ENCODE assay signal across 8 mouse cellular contexts in genomic region chr17:47501531-47501930, GRCm38 (mm10). TPM values are rescaled to one million over a fixed set of nuclear protein-coding genes. Genes with fewer than 3 reads are reported as not detected.
A peak's percentile ranks its signal among the peaks of the same experiment; 100 is the strongest.
DNase-seq lines count a peak whose midpoint lies in the region; ATAC-seq and TF ChIP-seq lines count a peak whose summit lies in the region.

No protein-coding gene starts in this region.

- H3K27ac ChIP-seq in gastrocnemius, adult 2 months, result peak overlapping the region; percentile 95
- H3K27ac ChIP-seq in limb, embryonic 15.5 days, result peak overlapping the region; percentile 51

- TF ChIP-seq CTCF in gastrocnemius, adult 2 months (IDR thresholded peaks at IDR 0.05), result no peak

- H3K9ac ChIP-seq in limb, embryonic 15.5 days, result peak overlapping the region; percentile 49

- peak overlapping the region; percentile 88 for H3K4me3 ChIP-seq in gastrocnemius, adult 2 months
- peak overlapping the region; percentile 71 for H3K4me3 ChIP-seq in limb, embryonic 15.5 days

- no peaks in the 10 kb centered on the region for H3K27me3 ChIP-seq in limb, embryonic 15.5 days

- H3K9me3 ChIP-seq in limb, embryonic 15.5 days, result no peaks in the 10 kb centered on the region

- H3K36me3 ChIP-seq in limb, embryonic 15.5 days, result peaks cover 35% of the 10 kb centered on the region

- no peak for ATAC-seq in limb, embryonic 15.5 days (ENCODE audit: insufficient number of reproducible peaks, low FRiP score, low TSS enrichment, low read depth)

- H3K4me2 ChIP-seq in limb, embryonic 15.5 days, result peak overlapping the region; percentile 88

- 6% methylated on average over 11 of the region's 11 CpGs for WGBS in limb, embryonic 15.5 days

- no peak for DNase-seq in gastrocnemius, adult 2 months
- no peak for DNase-seq in gastrocnemius, adult 18-20 months (ENCODE audit: low spot score)
- peak; percentile 11 for DNase-seq in thymus, postnatal 0 days (ENCODE audit: low spot score)
- no peak for DNase-seq in thymus, postnatal 10 days (ENCODE audit: low spot score in 2 of 2)
- DNase-seq in right cerebral cortex, adult 18-20 months, result no peak
- DNase-seq in urinary bladder, postnatal 14 days (ENCODE audit: low spot score), result no peak
- DNase-seq in frontal cortex, adult 2 months (ENCODE audit: extremely low spot score in 1 of 2, low spot score in 1 of 2), result no peak

- intact Hi-C loops in gastrocnemius, adult 2 months (cut with DNase I), result no loop called here

- H3K4me1 ChIP-seq in limb, embryonic 15.5 days, result peaks cover 29% of the 10 kb centered on the region

RNA-seq across cellular contexts. Expression of gene Taf8, which starts 0.6 kb away (rescaled TPM):
- 10 to 100 TPM; 13.0 to 14.1 TPM for total RNA-seq in gastrocnemius, adult 2 months (2021)
- total RNA-seq in gastrocnemius, adult 18-20 months (2021), result 10 to 100 TPM in 1 of 2 experiments, 1 to 10 TPM in 1; 9.2 to 12.1 TPM
- polyA plus RNA-seq in thymus, postnatal 0 days (2015; fragmentation: Nextera tagmentation; extraction: Ambion mirVana), result 28.0 and 30.8 TPM in 2 replicates
- polyA plus RNA-seq in limb, embryonic 15.5 days (2015; fragmentation: Nextera tagmentation; extraction: Ambion mirVana), result 28.2 and 28.9 TPM in 2 replicates
- polyA plus RNA-seq in frontal cortex, adult 2 months (2012; rRNA removed), result 30.5 and 32.6 TPM in 2 replicates

RNA-seq across cellular contexts. Expression of gene Ccnd3, which starts 3.3 kb away (rescaled TPM):
- total RNA-seq in gastrocnemius, adult 2 months (2021), result 10 to 100 TPM; 18.7 to 25.8 TPM
- total RNA-seq in gastrocnemius, adult 18-20 months (2021), result 10 to 100 TPM; 18.5 to 20.1 TPM
- 1,113 and 1,146 TPM in 2 replicates for polyA plus RNA-seq in thymus, postnatal 0 days (2015; fragmentation: Nextera tagmentation; extraction: Ambion mirVana)
- polyA plus RNA-seq in limb, embryonic 15.5 days (2015; fragmentation: Nextera tagmentation; extraction: Ambion mirVana), result 499 and 569 TPM in 2 replicates
- polyA plus RNA-seq in frontal cortex, adult 2 months (2012; rRNA removed), result 34.4 and 36.0 TPM in 2 replicates

Comparison
In these comparisons a context has a peak if more than half of its experiments do, and no peak if none do; other contexts are left out.
1. RNA of gene Ccnd3, which starts 3.3 kb away (polyA plus RNA-seq): 1,113 to 1,146 TPM in thymus, postnatal 0 days and 499 to 569 TPM in limb, embryonic 15.5 days; 34.4 to 36.0 TPM in frontal cortex, adult 2 months; every median in the first group is over 10 times any median in the second.